ENCODE assay signal across 9 mouse cellular contexts in the genomic region with DNA sequence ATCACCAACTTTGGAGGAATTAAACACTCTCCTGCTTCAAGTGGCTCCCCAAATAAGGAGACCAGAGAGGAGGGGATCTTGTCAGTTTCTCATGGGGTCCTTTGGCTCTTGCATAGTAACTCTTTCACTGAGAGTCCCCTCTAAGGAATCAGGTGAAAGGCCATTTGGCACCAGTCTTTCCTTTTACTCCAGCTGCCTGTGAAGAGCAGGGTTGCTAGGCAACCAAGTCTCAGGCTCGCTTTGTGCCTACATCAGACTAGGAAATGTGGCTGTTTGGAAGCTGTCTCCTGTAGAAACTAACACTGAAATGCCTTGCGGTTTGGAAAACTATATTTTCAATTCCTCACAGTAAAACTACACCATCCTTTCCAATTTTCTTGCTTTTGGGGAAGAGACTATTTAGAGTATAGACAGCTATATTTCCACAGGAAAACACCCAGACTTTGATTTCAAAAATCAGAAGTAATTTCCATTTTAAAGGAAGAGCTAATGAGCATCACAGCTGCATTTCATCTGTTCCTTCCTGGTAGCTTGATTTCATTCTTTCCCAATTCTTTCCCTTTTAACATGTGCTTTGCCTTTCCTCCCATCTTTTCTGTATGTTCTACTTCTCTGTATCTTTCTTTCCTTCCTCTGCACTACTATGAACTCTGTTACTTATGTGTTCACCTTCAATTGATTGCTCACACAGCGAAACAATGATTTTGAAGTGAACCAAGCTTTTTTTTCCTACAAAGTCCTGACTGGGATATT.
DNase-seq lines count a peak whose midpoint lies in the region; ATAC-seq lines count a peak whose summit lies in the region.
"Had no signal": no experiment of that assay in that cellular context is flagged by ENCODE, and none has a peak within 500 bp of the region (broad histone marks: within the 10 kb centered on the region; RNA-seq: fewer than 3 reads in every experiment).

No protein-coding gene starts in this region.

- no peak overlapping the region for H3K9ac ChIP-seq in kidney, embryonic 14.5 days (ENCODE audit: low read depth, low read length)

- ATAC-seq in kidney, embryonic 14.5 days (ENCODE audit: low FRiP score, low TSS enrichment) = peak; percentile 85; the same call in 1 of the 2 replicates

- 27% methylated on average over 3 of the region's 3 CpGs for WGBS in kidney, embryonic 14.5 days
- 28% methylated on average over 3 of the region's 3 CpGs for WGBS in heart, embryonic 10.5 days

- H3K27ac ChIP-seq in kidney, embryonic 14.5 days (ENCODE audit: low read depth, low read length) = no peak overlapping the region
- H3K27ac ChIP-seq in heart, embryonic 10.5 days = no peak overlapping the region

- H3K27me3 ChIP-seq in kidney, embryonic 14.5 days (ENCODE audit: control insufficient read depth, insufficient read depth, low read length) = no peaks in the 10 kb centered on the region
- no peaks in the 10 kb centered on the region for H3K27me3 ChIP-seq in heart, embryonic 10.5 days (ENCODE audit: insufficient read depth, poor library complexity, severe bottlenecking)
- H3K27me3 ChIP-seq: CH12.LX had no signal

- intact Hi-C loops in left cerebral cortex, postnatal 10 days (cut with DNase I) = no loop called here

- H3K9me3 ChIP-seq in kidney, embryonic 14.5 days (ENCODE audit: control insufficient read depth, low read length) = no peaks in the 10 kb centered on the region
- no peaks in the 10 kb centered on the region for H3K9me3 ChIP-seq in heart, embryonic 10.5 days

- no peak overlapping the region for H3K4me2 ChIP-seq in kidney, embryonic 14.5 days (replicated peaks; ENCODE audit: low read depth, low read length)

- H3K36me3 ChIP-seq in kidney, embryonic 14.5 days (ENCODE audit: control insufficient read depth, insufficient read depth, low read length) = no peaks in the 10 kb centered on the region
- H3K36me3 ChIP-seq in heart, embryonic 10.5 days = no peaks in the 10 kb centered on the region

- no peaks in the 10 kb centered on the region for H3K4me1 ChIP-seq in kidney, embryonic 14.5 days (ENCODE audit: control insufficient read depth, insufficient read depth, low read length)
- H3K4me1 ChIP-seq in heart, embryonic 10.5 days = no peaks in the 10 kb centered on the region; the same call in 1 of the 2 replicates

- H3K4me3 ChIP-seq in kidney, embryonic 14.5 days (ENCODE audit: low read length) = no peak overlapping the region
- H3K4me3 ChIP-seq in heart, embryonic 10.5 days = no peak overlapping the region

- DNase-seq in kidney, adult 18-20 months = no peak
- peak; percentile 35 to 47 for DNase-seq in frontal cortex, postnatal 14 days (ENCODE audit: low spot score in 2 of 2)
- peak; percentile 55 to 80 for DNase-seq in left cerebral cortex, postnatal 10 days (ENCODE audit: extremely low spot score in 1 of 2, low spot score in 2 of 2)
- DNase-seq in retina, postnatal 1 day = peak; percentile 70
- DNase-seq in adrenal gland, postnatal 14 days = no peak
- DNase-seq in heart, embryonic 10.5 days (ENCODE audit: low spot score) = no peak
- no peak for DNase-seq in gastrocnemius, adult 8-10 months (ENCODE audit: low spot score in 2 of 2)

Comparison
In these comparisons a context has a peak if more than half of its experiments do, and no peak if none do; other contexts are left out.
1. DNase-seq: peak in frontal cortex, postnatal 14 days (2 of 2), left cerebral cortex, postnatal 10 days (2 of 2) and retina, postnatal 1 day (single experiment); none in kidney, adult 18-20 months (single experiment), adrenal gland, postnatal 14 days (single experiment), heart, embryonic 10.5 days (single experiment) and gastrocnemius, adult 8-10 months (0 of 2).